Mouse (Mus musculus): ENCODE measurements at regions not wholly inside any gene's neighbourhood (a gene's known extent, or its start where the extent isn't known, plus 50 kb on each side); places are given as distances from the start of the nearest gene placed in this dataset.
A peak's percentile ranks its signal among the peaks of the same experiment; 100 is the strongest.

- Histone ChIP-seq H3K36me3 (ENCODE audit: control insufficient read depth, insufficient read depth, low read length) (no peaks in the 10 kb centered on the region), H3K4me3 (ENCODE audit: control insufficient read depth, low read depth, low read length) (peak overlapping the region; percentile 63), H3K4me1 (ENCODE audit: control insufficient read depth, insufficient read depth, low read length) (peaks cover 5% of the 10 kb centered on the region), H3K27ac (ENCODE audit: control insufficient read depth, insufficient read depth, low read depth, low read length) (no peak overlapping the region), H3K27me3 (ENCODE audit: control insufficient read depth, insufficient read depth, low read length) (no peaks in the 10 kb centered on the region)
- TF ChIP-seq POLR2A (IDR thresholded peaks at IDR 0.05; ENCODE audit: control insufficient read depth, low read depth, low read length) = no peak
Observed at GRCm38 (mm10) chr14:29869930-29870329, 98.2 kb upstream of the Selenok start.

- Histone ChIP-seq H3K4me3 (ENCODE audit: control insufficient read depth, low read depth, low read length) (no peak overlapping the region), H3K4me1 (ENCODE audit: control insufficient read depth, insufficient read depth, low read length) (no peaks in the 10 kb centered on the region), H3K36me3 (ENCODE audit: control insufficient read depth, insufficient read depth, low read length) (no peaks in the 10 kb centered on the region), H3K27ac (ENCODE audit: control insufficient read depth, insufficient read depth, low read depth, low read length) (no peak overlapping the region), H3K27me3 (ENCODE audit: control insufficient read depth, insufficient read depth, low read length) (no peaks in the 10 kb centered on the region)
- TF ChIP-seq CTCF (IDR thresholded peaks at IDR 0.05; ENCODE audit: control insufficient read depth, insufficient read depth, insufficient replicate concordance, low read depth, low read length) (no peak), POLR2A (IDR thresholded peaks at IDR 0.05; ENCODE audit: control insufficient read depth, low read depth, low read length) (no peak)
Observed at GRCm38 (mm10) chr14:29876668-29877067, 91.4 kb upstream of the Selenok start.

GRCm38 (mm10) chr14:29877671-29878422 is 90.3 kb upstream of the Selenok start:
- Histone ChIP-seq H3K27ac (ENCODE audit: control insufficient read depth, insufficient read depth, low read depth, low read length) (peak overlapping the region; percentile 62), H3K4me1 (ENCODE audit: control insufficient read depth, insufficient read depth, low read length) (no peaks in the 10 kb centered on the region), H3K27me3 (ENCODE audit: control insufficient read depth, insufficient read depth, low read length) (no peaks in the 10 kb centered on the region), H3K36me3 (ENCODE audit: control insufficient read depth, insufficient read depth, low read length) (no peaks in the 10 kb centered on the region), H3K4me3 (ENCODE audit: control insufficient read depth, low read depth, low read length) (no peak overlapping the region)
- no peak for TF ChIP-seq POLR2A (IDR thresholded peaks at IDR 0.05; ENCODE audit: control insufficient read depth, low read depth, low read length)
- no peak for TF ChIP-seq CTCF (IDR thresholded peaks at IDR 0.05; ENCODE audit: control insufficient read depth, insufficient read depth, insufficient replicate concordance, low read depth, low read length)

GRCm38 (mm10) chr14:29878423-29878800 is 89.7 kb upstream of the Selenok start:
- Histone ChIP-seq H3K36me3 (ENCODE audit: control insufficient read depth, insufficient read depth, low read length) (no peaks in the 10 kb centered on the region), H3K4me3 (ENCODE audit: control insufficient read depth, low read depth, low read length) (no peak overlapping the region), H3K4me1 (ENCODE audit: control insufficient read depth, insufficient read depth, low read length) (no peaks in the 10 kb centered on the region), H3K27me3 (ENCODE audit: control insufficient read depth, insufficient read depth, low read length) (no peaks in the 10 kb centered on the region), H3K27ac (ENCODE audit: control insufficient read depth, insufficient read depth, low read depth, low read length) (peak overlapping the region; percentile 62)
- TF ChIP-seq CTCF (IDR thresholded peaks at IDR 0.05; ENCODE audit: control insufficient read depth, insufficient read depth, insufficient replicate concordance, low read depth, low read length) (no peak), POLR2A (IDR thresholded peaks at IDR 0.05; ENCODE audit: control insufficient read depth, low read depth, low read length) (no peak)

- no peaks in the 10 kb centered on the region for H3K36me3 ChIP-seq (ENCODE audit: control insufficient read depth, insufficient read depth, low read length)
- H3K27me3 ChIP-seq (ENCODE audit: control insufficient read depth, insufficient read depth, low read length) = no peaks in the 10 kb centered on the region
- no peaks in the 10 kb centered on the region for H3K4me1 ChIP-seq (ENCODE audit: control insufficient read depth, insufficient read depth, low read length)
- H3K27ac ChIP-seq (ENCODE audit: control insufficient read depth, insufficient read depth, low read depth, low read length) = no peak overlapping the region
- H3K4me3 ChIP-seq (ENCODE audit: control insufficient read depth, low read depth, low read length) = no peak overlapping the region
- TF ChIP-seq POLR2A (IDR thresholded peaks at IDR 0.05; ENCODE audit: control insufficient read depth, low read depth, low read length) (no peak), CTCF (IDR thresholded peaks at IDR 0.05; ENCODE audit: control insufficient read depth, insufficient read depth, insufficient replicate concordance, low read depth, low read length) (no peak)
Observed at GRCm38 (mm10) chr14:29879283-29879682, 88.8 kb upstream of the Selenok start.

- H3K27me3 ChIP-seq (ENCODE audit: control insufficient read depth, insufficient read depth, low read length) = no peaks in the 10 kb centered on the region
- no peak overlapping the region for H3K4me3 ChIP-seq (ENCODE audit: control insufficient read depth, low read depth, low read length)
- no peaks in the 10 kb centered on the region for H3K4me1 ChIP-seq (ENCODE audit: control insufficient read depth, insufficient read depth, low read length)
- TF ChIP-seq POLR2A (IDR thresholded peaks at IDR 0.05; ENCODE audit: control insufficient read depth, low read depth, low read length) = no peak
- no peak for TF ChIP-seq CTCF (IDR thresholded peaks at IDR 0.05; ENCODE audit: control insufficient read depth, insufficient read depth, insufficient replicate concordance, low read depth, low read length)
- H3K36me3 ChIP-seq (ENCODE audit: control insufficient read depth, insufficient read depth, low read length) = no peaks in the 10 kb centered on the region
- no peak overlapping the region for H3K27ac ChIP-seq (ENCODE audit: control insufficient read depth, insufficient read depth, low read depth, low read length)
Observed at GRCm38 (mm10) chr14:29882666-29883344, 85.3 kb upstream of the Selenok start.

GRCm38 (mm10) chr14:29895332-29895988 is 72.6 kb upstream of the Selenok start:
- Histone ChIP-seq H3K27me3 (ENCODE audit: control insufficient read depth, insufficient read depth, low read length) (no peaks in the 10 kb centered on the region), H3K36me3 (ENCODE audit: control insufficient read depth, insufficient read depth, low read length) (no peaks in the 10 kb centered on the region), H3K27ac (ENCODE audit: control insufficient read depth, insufficient read depth, low read depth, low read length) (no peak overlapping the region), H3K4me3 (ENCODE audit: control insufficient read depth, low read depth, low read length) (no peak overlapping the region), H3K4me1 (ENCODE audit: control insufficient read depth, insufficient read depth, low read length) (no peaks in the 10 kb centered on the region)
- TF ChIP-seq CTCF (IDR thresholded peaks at IDR 0.05; ENCODE audit: control insufficient read depth, insufficient read depth, insufficient replicate concordance, low read depth, low read length) (no peak), POLR2A (IDR thresholded peaks at IDR 0.05; ENCODE audit: control insufficient read depth, low read depth, low read length) (no peak)
